11 mouse cellular contexts compared by ENCODE assay signal in the genomic region with DNA sequence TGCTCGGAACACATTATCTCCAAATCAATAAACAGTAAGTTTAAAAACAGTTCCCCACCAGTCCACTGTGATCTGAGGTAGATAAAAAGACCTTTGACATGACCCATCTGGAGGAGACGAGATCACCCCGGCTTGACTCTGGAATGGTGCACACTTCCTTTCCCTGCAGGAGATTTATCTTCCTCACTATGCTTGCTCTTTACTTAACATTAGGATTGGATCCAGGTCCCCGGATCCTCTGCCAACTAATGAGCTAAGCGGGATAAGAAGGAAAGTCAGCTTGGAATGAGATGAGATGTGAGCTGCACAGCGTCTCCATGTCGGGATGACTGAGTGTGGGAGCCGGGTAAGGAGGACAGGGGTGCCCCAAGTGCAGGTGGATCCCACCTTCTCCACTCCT. TPM values are rescaled to one million over a fixed set of nuclear protein-coding genes. Genes with fewer than 3 reads are reported as not detected.
DNase-seq lines count a peak whose midpoint lies in the region; ATAC-seq and TF ChIP-seq lines count a peak whose summit lies in the region.
"Had no signal": no experiment of that assay in that cellular context is flagged by ENCODE, and none has a peak within 500 bp of the region (broad histone marks: within the 10 kb centered on the region; RNA-seq: fewer than 3 reads in every experiment).

No protein-coding gene starts in this region.

- H3K36me3 ChIP-seq in hindbrain, embryonic 14.5 days (replicated peaks; ENCODE audit: control insufficient read depth, insufficient read depth): no peaks in the 10 kb centered on the region
- no peaks in the 10 kb centered on the region for H3K36me3 ChIP-seq in hindbrain, embryonic 11.5 days (ENCODE audit: control insufficient read depth, insufficient read depth, low read length)
- H3K36me3 ChIP-seq in stomach, embryonic 14.5 days (ENCODE audit: control insufficient read depth, insufficient read depth, low read length): no peaks in the 10 kb centered on the region
- H3K36me3 ChIP-seq in stomach, postnatal 0 days (ENCODE audit: control insufficient read depth, insufficient read depth, low read length): no peaks in the 10 kb centered on the region
- H3K36me3 ChIP-seq: intestine, embryonic 15.5 days; lung, embryonic 15.5 days had no signal

- WGBS in hindbrain, embryonic 14.5 days: 64% methylated on average over 8 of the region's 8 CpGs
- WGBS in hindbrain, embryonic 11.5 days: 72% methylated on average over 8 of the region's 8 CpGs
- 33% methylated on average over 8 of the region's 8 CpGs for WGBS in stomach, embryonic 14.5 days
- 32% methylated on average over 8 of the region's 8 CpGs for WGBS in stomach, postnatal 0 days

- no peak for TF ChIP-seq CTCF in stomach, postnatal 0 days (IDR thresholded peaks at IDR 0.05; ENCODE audit: low read depth)

- H3K27ac ChIP-seq in hindbrain, embryonic 14.5 days: no peak overlapping the region
- H3K27ac ChIP-seq in hindbrain, embryonic 11.5 days (ENCODE audit: low read depth, low read length): no peak overlapping the region
- H3K27ac ChIP-seq in stomach, embryonic 14.5 days (ENCODE audit: low read length): no peak overlapping the region
- no peak overlapping the region for H3K27ac ChIP-seq in stomach, postnatal 0 days (replicated peaks)
- H3K27ac ChIP-seq: intestine, embryonic 15.5 days; lung, embryonic 15.5 days had no signal

- no peak overlapping the region for H3K4me3 ChIP-seq in hindbrain, embryonic 14.5 days (replicated peaks; ENCODE audit: low read length)
- no peak overlapping the region for H3K4me3 ChIP-seq in hindbrain, embryonic 11.5 days (ENCODE audit: low read depth, low read length)
- no peak overlapping the region for H3K4me3 ChIP-seq in stomach, embryonic 14.5 days (ENCODE audit: low read depth, low read length)
- H3K4me3 ChIP-seq in stomach, postnatal 0 days (ENCODE audit: low read depth, low read length): no peak overlapping the region
- H3K4me3 ChIP-seq: intestine, embryonic 15.5 days; lung, embryonic 15.5 days had no signal

- no peak overlapping the region for H3K4me2 ChIP-seq in hindbrain, embryonic 14.5 days (replicated peaks)
- no peak overlapping the region for H3K4me2 ChIP-seq in hindbrain, embryonic 11.5 days (replicated peaks; ENCODE audit: low read depth, low read length)
- H3K4me2 ChIP-seq in stomach, embryonic 14.5 days (replicated peaks; ENCODE audit: low read depth, low read length): no peak overlapping the region
- H3K4me2 ChIP-seq in stomach, postnatal 0 days (replicated peaks; ENCODE audit: low read depth): no peak overlapping the region
- H3K4me2 ChIP-seq: intestine, embryonic 15.5 days; lung, embryonic 15.5 days had no signal

- peaks cover 8% of the 10 kb centered on the region for H3K4me1 ChIP-seq in hindbrain, embryonic 14.5 days (replicated peaks; ENCODE audit: control insufficient read depth, insufficient read depth, low read length)
- no peaks in the 10 kb centered on the region for H3K4me1 ChIP-seq in hindbrain, embryonic 11.5 days (replicated peaks; ENCODE audit: control insufficient read depth, insufficient read depth, low read length)
- H3K4me1 ChIP-seq in stomach, embryonic 14.5 days (ENCODE audit: control insufficient read depth, insufficient read depth, low read length): 0 out of 2 replicates have a peak, but pooled peaks cover 4% of the 10 kb centered on the region
- H3K4me1 ChIP-seq in stomach, postnatal 0 days (replicated peaks; ENCODE audit: control insufficient read depth, insufficient read depth): no peaks in the 10 kb centered on the region
- H3K4me1 ChIP-seq: intestine, embryonic 15.5 days; lung, embryonic 15.5 days had no signal

- no peak for TF ChIP-seq EP300 in stomach, postnatal 0 days (optimal IDR thresholded peaks at IDR 0.05)

- H3K9ac ChIP-seq in hindbrain, embryonic 14.5 days: no peak overlapping the region
- no peak overlapping the region for H3K9ac ChIP-seq in hindbrain, embryonic 11.5 days (ENCODE audit: low read depth, low read length)
- no peak overlapping the region for H3K9ac ChIP-seq in stomach, embryonic 14.5 days (replicated peaks; ENCODE audit: low read depth, low read length)
- H3K9ac ChIP-seq in stomach, postnatal 0 days (ENCODE audit: low read length): no peak overlapping the region
- H3K9ac ChIP-seq: intestine, embryonic 15.5 days; lung, embryonic 15.5 days had no signal

- no peaks in the 10 kb centered on the region for H3K27me3 ChIP-seq in hindbrain, embryonic 14.5 days (ENCODE audit: control insufficient read depth, insufficient read depth, low read length)
- no peaks in the 10 kb centered on the region for H3K27me3 ChIP-seq in hindbrain, embryonic 11.5 days (ENCODE audit: control insufficient read depth, insufficient read depth, low read length)
- H3K27me3 ChIP-seq in stomach, embryonic 14.5 days (ENCODE audit: control insufficient read depth, insufficient read depth, low read length): no peaks in the 10 kb centered on the region
- H3K27me3 ChIP-seq in stomach, postnatal 0 days (ENCODE audit: control insufficient read depth, insufficient read depth, low read length): no peaks in the 10 kb centered on the region
- H3K27me3 ChIP-seq: intestine, embryonic 15.5 days; lung, embryonic 15.5 days had no signal

- H3K9me3 ChIP-seq in hindbrain, embryonic 14.5 days (ENCODE audit: control insufficient read depth, low read length): no peaks in the 10 kb centered on the region
- H3K9me3 ChIP-seq in hindbrain, embryonic 11.5 days (ENCODE audit: control insufficient read depth, low read length): no peaks in the 10 kb centered on the region
- no peaks in the 10 kb centered on the region for H3K9me3 ChIP-seq in stomach, embryonic 14.5 days (ENCODE audit: control insufficient read depth, low read depth, low read length)
- H3K9me3 ChIP-seq in stomach, postnatal 0 days (ENCODE audit: control insufficient read depth, low read length): no peaks in the 10 kb centered on the region
- H3K9me3 ChIP-seq: intestine, embryonic 15.5 days; lung, embryonic 15.5 days had no signal

- ATAC-seq in hindbrain, embryonic 14.5 days (ENCODE audit: low FRiP score): no peak
- no peak for ATAC-seq in hindbrain, embryonic 11.5 days (ENCODE audit: low FRiP score)
- peak; percentile 37; the same call in 1 of the 2 replicates for ATAC-seq in stomach, embryonic 14.5 days (ENCODE audit: insufficient number of reproducible peaks, insufficient read depth, low FRiP score, low read depth)
- ATAC-seq in stomach, postnatal 0 days (ENCODE audit: low FRiP score, low TSS enrichment): no peak
- no peak for ATAC-seq in granulocyte monocyte progenitor cell, adult 5-6 weeks (replicated peaks; ENCODE audit: poor library complexity, severe bottlenecking)
- ATAC-seq: intestine, embryonic 15.5 days; Patski had no signal

- DNase-seq in adrenal gland, adult 2 months: peak; percentile 17
- no peak for DNase-seq in adrenal gland, adult 18-20 months (ENCODE audit: low spot score in 2 of 2)
- DNase-seq in hindbrain, embryonic 14.5 days (ENCODE audit: low spot score): peak; percentile 50
- DNase-seq in hindbrain, embryonic 11.5 days (ENCODE audit: low spot score): no peak
- DNase-seq in stomach, postnatal 0 days (ENCODE audit: low spot score): no peak
- DNase-seq in left cerebral cortex, adult 8-10 months (ENCODE audit: low spot score in 2 of 2): no peak

RNA-seq across cellular contexts. Expression of gene Siah3, which starts 46.7 kb away (rescaled TPM):
- total RNA-seq in adrenal gland, adult 2 months (2021): under 1 TPM; 0.09 to 0.21 TPM
- 0.12 and 0.13 TPM in 2 replicates for polyA plus RNA-seq in adrenal gland, adult 2 months (2012; rRNA removed)
- total RNA-seq in adrenal gland, adult 18-20 months (2021): under 1 TPM in 1 of 2 experiments, not detected in 1; 0.13 TPM
- polyA plus RNA-seq in hindbrain, embryonic 14.5 days (2014; fragmentation: Nextera tagmentation; extraction: Ambion mirVana): 7.7 and 9.1 TPM in 2 replicates
- polyA plus RNA-seq in hindbrain, embryonic 11.5 days (2014; fragmentation: Nextera tagmentation; extraction: Ambion mirVana): 2.2 and 2.4 TPM in 2 replicates
- 0.34 and 0.51 TPM in 2 replicates for polyA plus RNA-seq in stomach, embryonic 14.5 days (2014; fragmentation: Nextera tagmentation; extraction: Ambion mirVana)
- 0.07 TPM in 1 of 2 replicates, not detected in the other for polyA plus RNA-seq in stomach, postnatal 0 days (2015; fragmentation: Nextera tagmentation; extraction: Ambion mirVana)
- total RNA-seq in granulocyte monocyte progenitor cell, adult 5-6 weeks (2014; fragmentation: Nextera tagmentation): not detected in 2 replicates
- not detected in 2 replicates for total RNA-seq in granulocyte monocyte progenitor cell, adult 5-6 weeks (2017)
- 1 to 10 TPM; 4.3 to 5.5 (median 5.4) TPM for total RNA-seq in left cerebral cortex, adult 8-10 months (2022)
- polyA plus RNA-seq: lung, embryonic 15.5 days; Patski had no signal

Comparison
In these comparisons a context has a peak if more than half of its experiments do, and no peak if none do; other contexts are left out.
1. DNase-seq: peak in adrenal gland, adult 2 months (single experiment) and hindbrain, embryonic 14.5 days (single experiment); none in adrenal gland, adult 18-20 months (0 of 2), hindbrain, embryonic 11.5 days (single experiment), stomach, postnatal 0 days (single experiment) and left cerebral cortex, adult 8-10 months (0 of 2).